Comparison of ENCODE assay signal across 29 mouse cellular contexts in the genomic region with DNA sequence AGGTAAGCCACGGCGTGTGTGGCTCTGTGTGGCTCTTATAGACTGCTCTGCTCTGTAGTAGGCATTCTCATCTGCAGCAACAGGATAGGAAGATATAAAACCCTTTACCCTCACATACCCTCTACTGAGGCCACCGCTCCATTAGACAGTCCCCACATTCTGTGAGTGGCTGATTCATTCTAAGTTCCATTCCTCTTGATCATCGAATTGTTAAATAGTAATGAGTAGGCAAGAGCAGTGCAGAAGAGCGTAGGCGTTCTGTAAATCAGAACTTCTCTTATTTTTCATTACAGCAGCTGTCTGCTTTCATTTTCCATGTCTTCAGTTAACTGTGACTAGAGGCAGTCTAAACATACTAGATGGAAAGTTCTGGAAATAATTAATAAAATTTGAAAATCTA. TPM values are rescaled to one million over a fixed set of nuclear protein-coding genes. Genes with fewer than 3 reads are reported as not detected.
DNase-seq lines count a peak whose midpoint lies in the region; ATAC-seq and TF ChIP-seq lines count a peak whose summit lies in the region.
"Had no signal": no experiment of that assay in that cellular context is flagged by ENCODE, and none has a peak within 500 bp of the region (broad histone marks: within the 10 kb centered on the region; RNA-seq: fewer than 3 reads in every experiment).

No protein-coding gene starts in this region.

- H3K4me1 ChIP-seq in hindbrain, embryonic 13.5 days (replicated peaks), result no peaks in the 10 kb centered on the region
- H3K4me1 ChIP-seq: embryonic facial prominence, embryonic 12.5 days; embryonic facial prominence, embryonic 15.5 days; forebrain, embryonic 12.5 days; forebrain, embryonic 15.5 days; heart, embryonic 12.5 days; heart, embryonic 15.5 days had no signal

- WGBS in hindbrain, embryonic 13.5 days, result 89% methylated on average over 6 of the region's 6 CpGs

- no peak for TF ChIP-seq CTCF in layer of hippocampus, adult 2 months (conservative IDR thresholded peaks at IDR 0.05)

- no peaks in the 10 kb centered on the region for H3K27me3 ChIP-seq in myocyte (ENCODE audit: control insufficient read depth, insufficient read depth, insufficient read length)
- no peaks in the 10 kb centered on the region for H3K27me3 ChIP-seq in hindbrain, embryonic 13.5 days
- H3K27me3 ChIP-seq: embryonic facial prominence, embryonic 12.5 days; embryonic facial prominence, embryonic 15.5 days; forebrain, embryonic 12.5 days; forebrain, embryonic 15.5 days; heart, embryonic 12.5 days; heart, embryonic 15.5 days had no signal

- H3K4me3 ChIP-seq in layer of hippocampus, adult 2 months, result no peak overlapping the region
- H3K4me3 ChIP-seq in myocyte, result no peak overlapping the region
- H3K4me3 ChIP-seq in hindbrain, embryonic 13.5 days, result no peak overlapping the region
- H3K4me3 ChIP-seq: embryonic facial prominence, embryonic 12.5 days; embryonic facial prominence, embryonic 15.5 days; erythroblast, embryonic 14.5 days; forebrain, embryonic 12.5 days; forebrain, embryonic 15.5 days; heart, embryonic 12.5 days; heart, embryonic 15.5 days; hindbrain, embryonic 10.5 days had no signal

- no peaks in the 10 kb centered on the region for H3K9me3 ChIP-seq in hindbrain, embryonic 13.5 days
- H3K9me3 ChIP-seq: embryonic facial prominence, embryonic 12.5 days; embryonic facial prominence, embryonic 15.5 days; forebrain, embryonic 12.5 days; forebrain, embryonic 15.5 days; heart, embryonic 12.5 days; heart, embryonic 15.5 days; hindbrain, embryonic 10.5 days had no signal

- peak; percentile 18 to 42 for DNase-seq in layer of hippocampus, adult 2 months (ENCODE audit: low spot score in 2 of 2)
- DNase-seq in layer of hippocampus, adult 8-10 months (ENCODE audit: low spot score in 2 of 2), result no peak
- DNase-seq in Muller cell, postnatal 12 days (ENCODE audit: inconsistent ontology term), result peak; percentile 81
- DNase-seq in brain, adult 2 months (ENCODE audit: low read depth, low spot score), result peak; percentile 54
- no peak for DNase-seq in kidney, postnatal 25 days
- no peak for DNase-seq in urinary bladder, adult 2 months (ENCODE audit: low spot score)
- DNase-seq: adrenal gland, adult 2 months; adrenal gland, postnatal 14 days; B cell, adult 2 months; cerebellum, adult 18-20 months; cerebellum, adult 9-10 months; cerebellum, postnatal 14 days; gastrocnemius, postnatal 25 days; heart, adult 18-20 months; heart, postnatal 10 days; heart, postnatal 36 days had no signal

- H3K4me2 ChIP-seq in myocyte (ENCODE audit: low read depth), result peak overlapping the region; percentile 75
- no peak overlapping the region for H3K4me2 ChIP-seq in hindbrain, embryonic 13.5 days
- H3K4me2 ChIP-seq: embryonic facial prominence, embryonic 12.5 days; embryonic facial prominence, embryonic 15.5 days; forebrain, embryonic 12.5 days; forebrain, embryonic 15.5 days; heart, embryonic 12.5 days; heart, embryonic 15.5 days; hindbrain, embryonic 14.5 days had no signal

- no peak overlapping the region for H3K9ac ChIP-seq in hindbrain, embryonic 13.5 days
- H3K9ac ChIP-seq: embryonic facial prominence, embryonic 12.5 days; embryonic facial prominence, embryonic 15.5 days; forebrain, embryonic 12.5 days; forebrain, embryonic 15.5 days; heart, embryonic 12.5 days; heart, embryonic 15.5 days; hindbrain, embryonic 14.5 days had no signal

- peaks cover 7% of the 10 kb centered on the region for H3K36me3 ChIP-seq in myocyte (ENCODE audit: control insufficient read depth, insufficient read depth)
- peaks cover 15% of the 10 kb centered on the region for H3K36me3 ChIP-seq in hindbrain, embryonic 13.5 days

- H3K27ac ChIP-seq in layer of hippocampus, adult 2 months, result no peak overlapping the region
- H3K27ac ChIP-seq in hindbrain, embryonic 13.5 days, result no peak overlapping the region
- H3K27ac ChIP-seq: embryonic facial prominence, embryonic 12.5 days; embryonic facial prominence, embryonic 15.5 days; forebrain, embryonic 12.5 days; forebrain, embryonic 15.5 days; heart, embryonic 15.5 days; hindbrain, embryonic 10.5 days; hindbrain, embryonic 14.5 days; hindbrain, postnatal 0 days had no signal

- no peak for TF ChIP-seq POLR2A in myocyte (IDR thresholded peaks at IDR 0.05; ENCODE audit: insufficient read length, low read depth)

- H3ac ChIP-seq in myocyte (ENCODE audit: control insufficient read depth, insufficient read length), result no peak overlapping the region

- ATAC-seq in hindbrain, embryonic 13.5 days (ENCODE audit: low FRiP score), result no peak
- ATAC-seq: CD4-positive, CD25-positive, alpha-beta regulatory T cell, adult 4 months; forebrain, embryonic 15.5 days; hindbrain, postnatal 0 days had no signal

- H3K79me2 ChIP-seq in myocyte (ENCODE audit: control insufficient read depth, insufficient read depth), result peaks cover 20% of the 10 kb centered on the region

TF ChIP-seq in myocyte, 11 proteins besides CTCF, POLR2A, EP300 and RAD21:
- TF ChIP-seq MAX (IDR thresholded peaks at IDR 0.05; ENCODE audit: low read depth), result no peak
- no peak for TF ChIP-seq TCF12 (IDR thresholded peaks at IDR 0.05; ENCODE audit: insufficient read depth, poor library complexity, severe bottlenecking)
- TF ChIP-seq E2F4 (IDR thresholded peaks at IDR 0.05; ENCODE audit: insufficient read depth), result no peak
- TF ChIP-seq USF1 (IDR thresholded peaks at IDR 0.05; ENCODE audit: low read depth), result no peak

RNA-seq across cellular contexts. Expression of gene Uhrf1bp1l, which starts 31.2 kb away (rescaled TPM):
- total RNA-seq in layer of hippocampus, adult 2 months (2021), result 10 to 100 TPM; 72.6 to 81.6 TPM
- 10 to 100 TPM; 72.3 to 83.6 (median 75.0) TPM for total RNA-seq in layer of hippocampus, adult 8-10 months (2022)
- polyA plus RNA-seq in myocyte (2012; fragmentation: generic; extraction: Trizol), result 16.0 TPM
- 31.1 and 34.9 TPM in 2 replicates for polyA plus RNA-seq in hindbrain, embryonic 13.5 days (2015; fragmentation: Nextera tagmentation; extraction: Ambion mirVana)
- 42.7 and 43.8 TPM in 2 replicates for polyA plus RNA-seq in urinary bladder, adult 2 months (2012; rRNA removed)

RNA-seq across cellular contexts. Expression of gene Actr6, which starts 43.9 kb away (rescaled TPM):
- total RNA-seq in layer of hippocampus, adult 2 months (2021), result 10 to 100 TPM; 24.8 to 25.5 TPM
- total RNA-seq in layer of hippocampus, adult 8-10 months (2022), result 10 to 100 TPM; 23.8 to 31.5 (median 25.8) TPM
- polyA plus RNA-seq in myocyte (2012; fragmentation: generic; extraction: Trizol), result 4.5 TPM
- 57.2 and 58.0 TPM in 2 replicates for polyA plus RNA-seq in hindbrain, embryonic 13.5 days (2015; fragmentation: Nextera tagmentation; extraction: Ambion mirVana)
- 12.0 and 14.4 TPM in 2 replicates for polyA plus RNA-seq in urinary bladder, adult 2 months (2012; rRNA removed)

Comparison
In these comparisons a context has a peak if more than half of its experiments do, and no peak if none do; other contexts are left out.
1. DNase-seq: peak in layer of hippocampus, adult 2 months (2 of 2), Muller cell, postnatal 12 days (single experiment) and brain, adult 2 months (single experiment); none in layer of hippocampus, adult 8-10 months (0 of 2), kidney, postnatal 25 days (0 of 2) and urinary bladder, adult 2 months (single experiment).